Mouse (Mus musculus) lung, postnatal 0 days (tissue): ENCODE measurements around the gene Madd. TPM values are rescaled to one million over a fixed set of nuclear protein-coding genes. Genes with fewer than 3 reads are reported as not detected.
A peak's percentile ranks its signal among the peaks of the same experiment; 100 is the strongest.

Experiments used
- ATAC-seq: fragments of 200-750 bp; cut with Nextera tagmentation; 2 replicates; pipeline ENCODE4 v1.8.0; 2017; ENCODE audit warnings: moderate library complexity
- DNase-seq: peaks from one replicate; pipeline ENCODE4 v3.0.0-alpha.2; 2016; ENCODE audit warnings: low spot score
- H3K27ac ChIP-seq: fragments of 300-500 bp; sonication (generic); 2 replicates; pipeline ENCODE4 v1.5.1; 2014; ENCODE audit warnings: antibody characterized with exemption, mild to moderate bottlenecking, low read length, mixed read lengths
- H3K27me3 ChIP-seq: fragments of 300-500 bp; sonication (generic); replicated peaks from 2 replicates; pipeline ENCODE4 v1.6.1; 2014; ENCODE audit warnings: low read length, mixed read lengths; ENCODE audit not compliant: insufficient read depth
- H3K36me3 ChIP-seq: fragments of 300-500 bp; sonication (generic); 2 replicates; pipeline ENCODE4 v1.6.1; 2014; ENCODE audit warnings: low read length, mixed read lengths; ENCODE audit not compliant: insufficient read depth
- H3K4me1 ChIP-seq: fragments of 300-500 bp; sonication (generic); 2 replicates; pipeline ENCODE4 v1.6.1; 2014; ENCODE audit warnings: antibody characterized with exemption, low read depth, low read length, mixed read lengths; ENCODE audit not compliant: insufficient read depth
- H3K4me2 ChIP-seq: fragments of 300-500 bp; sonication (generic); replicated peaks from 2 replicates; pipeline ENCODE4 v1.6.1; 2014; ENCODE audit warnings: low read depth, mild to moderate bottlenecking, low read length, moderate library complexity, mixed read lengths
- H3K4me3 ChIP-seq: fragments of 300-500 bp; sonication (generic); 2 replicates; pipeline ENCODE4 v1.5.1; 2014; ENCODE audit warnings: low read depth, low read length
- H3K9ac ChIP-seq: fragments of 300-500 bp; sonication (generic); replicated peaks from 2 replicates; pipeline ENCODE4 v1.6.1; 2014; ENCODE audit warnings: low read depth, mild to moderate bottlenecking
- H3K9me3 ChIP-seq: fragments of 300-500 bp; sonication (generic); 2 replicates; pipeline ENCODE4 v1.6.1; 2016; ENCODE audit warnings: low read length, mixed read lengths
- CTCF ChIP-seq: IDR thresholded peaks from 2 replicates; pipeline ENCODE4 v1.5.1; 2016; ENCODE audit warnings: antibody characterized with exemption, mild to moderate bottlenecking
- EP300 ChIP-seq: IDR thresholded peaks from 2 replicates; pipeline ENCODE4 v1.6.1; 2016; ENCODE audit warnings: antibody characterized with exemption, mild to moderate bottlenecking, control low read depth
- WGBS: fragments of 180-500 bp; shearing (Covaris S2); extraction: QIAGEN DNeasy Blood & Tissue Kit; methylation state at CpG from one replicate; pipeline ENCODE4 v1.1.7; 2014; 5-methylcytosine and 5-hydroxymethylcytosine counted together
- polyA plus RNA-seq: library from polyadenylated mRNA; unstranded; fragments of >200 nt; fragmentation: Nextera tagmentation; extraction: Ambion mirVana; gene quantifications from 2 replicates; pipeline ENCODE4 v1.2.1, GENCODE M21; 2015

Madd gene
- 7.6 and 10.5 TPM in 2 replicates for polyA plus RNA-seq

DNA sequence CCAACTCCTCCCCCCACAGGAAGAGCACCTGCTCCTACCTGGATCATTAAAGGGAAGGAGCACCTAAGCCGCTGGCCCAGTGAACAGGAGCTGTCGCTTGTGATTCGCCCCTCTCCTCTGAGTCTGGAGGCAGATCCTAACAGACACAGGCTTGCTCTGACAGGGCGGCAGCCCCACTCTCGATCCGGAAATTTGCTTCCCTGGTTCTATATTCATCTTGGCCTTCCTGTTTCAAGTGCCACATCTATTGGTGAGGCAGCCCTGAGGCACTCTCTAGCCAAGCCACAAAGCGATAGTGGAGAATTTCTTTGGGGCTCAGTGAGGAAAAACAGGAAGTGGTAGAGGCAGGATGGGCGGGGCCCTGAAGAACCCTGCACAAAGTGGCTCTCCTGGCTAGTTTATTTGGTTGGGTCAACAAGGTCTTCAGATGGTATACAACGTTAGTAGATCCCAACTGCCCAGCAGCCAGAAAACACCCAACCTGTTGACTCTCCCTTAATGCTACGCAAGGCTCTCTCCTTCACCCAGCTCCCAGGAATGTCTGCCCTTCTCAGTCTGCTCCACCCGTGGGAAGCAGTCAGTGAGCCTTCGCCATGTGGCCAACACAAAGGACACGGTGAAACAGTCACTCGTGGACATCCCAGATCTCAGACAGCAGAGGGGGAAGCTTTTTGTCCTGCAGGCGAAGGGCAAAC lies at the start of gene Madd:
Gene Madd, minus strand, starts transcription at position 127 of the 695 bp plus-strand sequence.
- Histone ChIP-seq H3K9me3 (no peaks in the 10 kb centered on the region), H3K9ac (peak within 1 kb of the TSS; percentile 30), H3K4me2 (peak within 1 kb of the TSS; percentile 98), H3K36me3 (no peaks in the 10 kb centered on the region), H3K27me3 (no peaks in the 10 kb centered on the region), H3K27ac (peak within 1 kb of the TSS; percentile 85), H3K4me1 (peaks cover 3% of the 10 kb centered on the region; the same call in 1 of the 2 replicates), H3K4me3 (peak within 1 kb of the TSS; percentile 86)
- 42% methylated on average over 15 of the region's 15 CpGs for WGBS
- ATAC-seq (peak; percentile 48), DNase-seq (peak; percentile 80)
- TF ChIP-seq EP300 (no peak), CTCF (no peak)

DNA sequence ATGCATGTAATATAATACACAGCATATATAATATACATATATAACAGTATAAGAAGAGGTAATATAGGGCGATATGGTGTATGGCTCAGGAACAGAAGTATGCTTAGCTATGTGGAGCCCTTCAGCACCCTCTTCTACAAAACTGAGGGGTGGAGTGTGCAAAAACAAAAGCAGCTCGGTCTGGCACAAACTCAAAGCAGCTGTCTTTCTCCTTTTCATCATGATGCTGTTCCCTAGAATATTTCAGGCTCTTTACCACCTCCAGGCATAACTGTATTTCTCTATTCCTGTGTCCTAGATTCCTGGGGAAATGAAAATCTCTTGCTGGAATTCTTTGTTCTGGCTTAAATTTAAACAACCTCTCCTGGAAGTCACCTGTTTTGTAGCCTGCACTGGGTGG lies 46.1 kb upstream of the Madd start:
- DNase-seq (no peak), ATAC-seq (no peak)
- H3K27ac ChIP-seq: no peak overlapping the region
- no peak overlapping the region for H3K4me2 ChIP-seq
- H3K9ac ChIP-seq: no peak overlapping the region
- H3K36me3 ChIP-seq: no peaks in the 10 kb centered on the region
- H3K27me3 ChIP-seq: no peaks in the 10 kb centered on the region
- 73% methylated on average over 2 of the region's 2 CpGs for WGBS
- H3K4me3 ChIP-seq: no peak overlapping the region
- no peaks in the 10 kb centered on the region for H3K4me1 ChIP-seq
- H3K9me3 ChIP-seq: no peaks in the 10 kb centered on the region
- TF ChIP-seq CTCF: no peak
- no peak for TF ChIP-seq EP300

DNA sequence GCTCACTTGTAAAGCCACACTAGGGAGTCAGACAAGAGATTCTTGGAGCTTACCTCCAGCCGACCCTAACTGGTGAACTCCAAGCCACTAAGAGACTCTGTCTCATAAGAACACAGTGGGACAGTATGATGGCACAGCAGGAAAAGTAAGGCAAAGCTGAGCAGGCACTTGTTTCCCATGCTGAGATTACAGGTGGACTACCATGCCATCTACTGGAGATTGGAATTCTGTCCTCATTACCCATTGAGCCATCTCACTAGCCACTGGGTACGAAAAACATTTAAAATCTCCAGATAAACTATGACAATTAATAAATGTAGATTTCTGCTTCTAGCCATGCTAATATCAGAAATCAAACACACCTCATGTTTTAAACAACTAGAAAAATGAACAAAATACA lies 40.0 kb upstream of the Madd start:
- no peak for ATAC-seq
- H3K36me3 ChIP-seq: no peaks in the 10 kb centered on the region
- TF ChIP-seq EP300 (no peak), CTCF (peak; percentile 31; the same call in 1 of the 2 replicates)
- H3K27me3 ChIP-seq: no peaks in the 10 kb centered on the region
- H3K9me3 ChIP-seq: no peaks in the 10 kb centered on the region
- H3K9ac ChIP-seq: no peak overlapping the region
- no peak for DNase-seq
- no peak overlapping the region for H3K4me2 ChIP-seq
- H3K4me3 ChIP-seq: no peak overlapping the region
- H3K27ac ChIP-seq: no peak overlapping the region
- WGBS: 74% methylated on average over 2 of the region's 2 CpGs
- H3K4me1 ChIP-seq: no peaks in the 10 kb centered on the region

DNA sequence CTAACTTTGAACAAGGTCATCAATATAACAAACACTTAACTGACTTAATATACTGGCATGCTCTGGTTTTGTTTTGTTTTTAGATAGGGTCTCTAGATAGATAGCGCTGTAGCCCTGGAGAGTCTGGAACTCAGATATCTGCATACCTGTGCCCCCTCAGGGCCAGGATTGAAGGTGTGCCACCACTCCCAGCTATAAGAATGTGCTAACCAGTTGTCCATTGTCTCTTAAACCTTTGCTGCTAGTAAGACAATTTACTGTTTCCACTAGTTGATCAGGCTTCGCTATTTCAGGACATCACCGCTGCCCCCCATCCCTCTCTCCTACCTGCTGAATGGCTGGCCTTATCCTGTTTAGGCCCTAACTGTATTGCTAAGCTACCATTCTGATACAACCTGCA lies 36.9 kb upstream of the Madd start:
- Histone ChIP-seq H3K4me3 (no peak overlapping the region), H3K9ac (no peak overlapping the region), H3K9me3 (no peaks in the 10 kb centered on the region), H3K27me3 (no peaks in the 10 kb centered on the region), H3K36me3 (no peaks in the 10 kb centered on the region; the same call in 1 of the 2 replicates), H3K27ac (no peak overlapping the region), H3K4me2 (no peak overlapping the region), H3K4me1 (no peaks in the 10 kb centered on the region)
- ATAC-seq: no peak
- DNase-seq: no peak
- 93% methylated on average over 3 of the region's 3 CpGs for WGBS
- TF ChIP-seq EP300: no peak
- TF ChIP-seq CTCF: no peak

DNA sequence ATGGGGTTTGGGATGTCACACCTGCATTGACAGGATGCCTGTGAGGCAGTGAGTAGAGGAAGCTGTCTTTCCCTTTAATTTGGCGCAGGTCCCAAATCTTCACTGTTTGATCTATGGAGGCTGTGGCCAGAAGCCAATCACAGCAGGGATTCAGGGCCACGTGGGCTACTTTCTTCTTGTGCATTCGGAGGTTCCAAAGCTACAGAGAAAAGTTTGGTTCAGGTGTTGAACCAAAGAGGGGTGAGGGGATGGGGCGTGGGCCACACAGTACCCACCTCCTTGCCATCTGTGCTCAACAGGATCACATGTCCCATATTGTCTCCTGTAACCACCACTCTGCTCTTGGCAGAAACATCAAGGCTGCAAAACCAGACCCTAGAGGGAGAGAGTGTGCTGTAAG lies 33.4 kb upstream of the Madd start:
- TF ChIP-seq EP300 (no peak), CTCF (no peak)
- Histone ChIP-seq H3K36me3 (peaks cover 2% of the 10 kb centered on the region; the same call in 1 of the 2 replicates), H3K4me2 (no peak overlapping the region), H3K27ac (no peak overlapping the region), H3K9ac (no peak overlapping the region), H3K4me1 (no peaks in the 10 kb centered on the region), H3K27me3 (no peaks in the 10 kb centered on the region), H3K9me3 (no peaks in the 10 kb centered on the region), H3K4me3 (no peak overlapping the region)
- 43% methylated on average over 4 of the region's 4 CpGs for WGBS
- ATAC-seq (0 out of 2 replicates have a peak, but pooled peaks have one; percentile 6), DNase-seq (peak; percentile 35)

DNA sequence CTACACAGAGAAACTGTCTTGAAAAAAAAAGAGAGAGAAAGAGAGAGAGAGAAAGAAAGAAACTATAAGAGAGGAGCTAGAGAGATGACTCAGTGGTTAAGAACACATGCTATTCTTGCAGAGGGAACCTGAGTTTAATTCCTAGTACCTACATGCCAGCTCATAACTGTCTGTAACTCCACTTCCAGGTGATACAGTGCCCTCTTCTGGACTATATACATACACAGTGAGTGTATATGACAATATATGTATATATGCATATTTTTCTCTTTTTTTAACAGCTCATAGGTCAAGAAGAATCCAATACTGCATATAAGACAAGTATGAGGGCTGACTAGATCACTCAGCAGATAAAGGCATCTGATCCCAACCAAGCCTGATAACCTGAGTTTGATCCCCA lies 29.7 kb upstream of the Madd start:
- H3K36me3 ChIP-seq: peaks cover 18% of the 10 kb centered on the region

More for the DNA sequence above, 29.7 kb upstream of the Madd start:
- Histone ChIP-seq H3K9me3 (no peaks in the 10 kb centered on the region), H3K27me3 (no peaks in the 10 kb centered on the region), H3K4me3 (no peak overlapping the region), H3K9ac (no peak overlapping the region), H3K4me2 (no peak overlapping the region), H3K27ac (no peak overlapping the region), H3K4me1 (no peaks in the 10 kb centered on the region)
- DNase-seq (no peak), ATAC-seq (no peak)
- TF ChIP-seq EP300 (no peak), CTCF (peak; percentile 32)
